Mouse (Mus musculus) heart, postnatal 10 days (tissue): Measurements from ENCODE around the gene Sctr. TPM values are rescaled to one million over a fixed set of nuclear protein-coding genes. Genes with fewer than 3 reads are reported as not detected.

ENCODE experiments used
- DNase-seq, 2 experiments: peaks; one replicate each; pipeline ENCODE4 v3.0.0; 2021
- intact Hi-C: fragments of 180-260 bp; cut with DNase I; formaldehyde crosslinking; loops from one replicate; pipeline ENCODE4 v1.15.1; 2025
- total RNA-seq, 2 experiments: library from RNA; stranded (reverse); gene quantifications; 2 replicates each; pipeline ENCODE4 v1.2.3; 2021

The Sctr gene
- total RNA-seq, result under 1 TPM in 1 of 2 experiments, not detected in 1; 0.29 TPM

GRCm38 (mm10) chr1:120006844-120007790 is at the start of gene Sctr:
Sctr (plus strand) TSS chr1:120006894.
- intact Hi-C loops, result no loop called here

GRCm38 (mm10) chr1:119957716-119958222 is 48.9 kb upstream of the Sctr start:
- DNase-seq, result peak in 1 of 2 experiments; percentile 3
- intact Hi-C loops, result no loop called here

More at GRCm38 (mm10) chr1:120006844-120007790, at the start of gene Sctr:
- DNase-seq, result no peak

GRCm38 (mm10) chr1:119959464-119959863 is 47.2 kb upstream of the Sctr start:
- intact Hi-C loops, result no loop called here
- no peak for DNase-seq

GRCm38 (mm10) chr1:119959920-119960319 is 46.8 kb upstream of the Sctr start:
- intact Hi-C loops, result no loop called here
- DNase-seq, result no peak

GRCm38 (mm10) chr1:119965804-119966514 is 40.7 kb upstream of the Sctr start:
- intact Hi-C loops, result no loop called here
- no peak for DNase-seq

GRCm38 (mm10) chr1:119973117-119973516 is 33.6 kb upstream of the Sctr start:
- no peak for DNase-seq
- intact Hi-C loops, result no loop called here

GRCm38 (mm10) chr1:119975141-119975540 is 31.6 kb upstream of the Sctr start:
- intact Hi-C loops, result loop anchor here (5.0 kb wide), 1 partner anchor 843 kb away; no protein-coding TSS in a partner anchor
- no peak for DNase-seq

GRCm38 (mm10) chr1:119986555-119986954 is 20.1 kb upstream of the Sctr start:
- intact Hi-C loops, result no loop called here

GRCm38 (mm10) chr1:119996798-119997581 is 9.7 kb upstream of the Sctr start, which contains the start of gene Cfap221:
Cfap221 (minus strand) TSS chr1:119997234.
- intact Hi-C loops, result no loop called here
- DNase-seq, result peak; percentile 67 to 68

More at GRCm38 (mm10) chr1:119986555-119986954, 20.1 kb upstream of the Sctr start:
- no peak for DNase-seq

- DNase-seq, result peak in 1 of 2 experiments; percentile 6
- intact Hi-C loops, result no loop called here
Measured at GRCm38 (mm10) chr1:119997644-119998043, 9.1 kb upstream of the Sctr start.

- no peak for DNase-seq
- intact Hi-C loops, result no loop called here
Measured at GRCm38 (mm10) chr1:120007851-120008588, 1.3 kb downstream of the Sctr start.

- intact Hi-C loops, result loop anchor here (2.0 to 10.0 kb wide), 3 partner anchors 194 to 558 kb away; no protein-coding TSS in a partner anchor
- DNase-seq, result no peak
Measured at GRCm38 (mm10) chr1:120012638-120013037, 5.9 kb downstream of the Sctr start.

- intact Hi-C loops, result loop anchor here (2.0 to 10.0 kb wide), 3 partner anchors 194 to 558 kb away; no protein-coding TSS in a partner anchor
- peak; percentile 64 to 80 for DNase-seq
Measured at GRCm38 (mm10) chr1:120013111-120013510, 6.4 kb downstream of the Sctr start.

GRCm38 (mm10) chr1:120016240-120016639 is 9.5 kb downstream of the Sctr start:
- no peak for DNase-seq
- intact Hi-C loops, result loop anchor here (10.0 kb wide), 1 partner anchor 561 kb away; no protein-coding TSS in a partner anchor

GRCm38 (mm10) chr1:120018900-120019299 is 12.2 kb downstream of the Sctr start:
- DNase-seq, result no peak
- intact Hi-C loops, result loop anchor here (10.0 kb wide), 1 partner anchor 564 kb away; no protein-coding TSS in a partner anchor

- intact Hi-C loops, result loop anchor here (10.0 kb wide), 1 partner anchor 565 kb away; no protein-coding TSS in a partner anchor
- DNase-seq, result no peak
Measured at GRCm38 (mm10) chr1:120019428-120019827, 12.7 kb downstream of the Sctr start.

- DNase-seq, result no peak
- intact Hi-C loops, result no loop called here
Measured at GRCm38 (mm10) chr1:120020322-120020897, 13.7 kb downstream of the Sctr start.

GRCm38 (mm10) chr1:120021951-120022350 is 15.3 kb downstream of the Sctr start:
- intact Hi-C loops, result no loop called here
- DNase-seq, result no peak
